Mouse (Mus musculus) forebrain, embryonic 16.5 days (tissue): ENCODE measurements around the gene Defa37. TPM values are rescaled to one million over a fixed set of nuclear protein-coding genes. Genes with fewer than 3 reads are reported as not detected.
"Not testable (repeated sequence)": the region's sequence is repeated elsewhere in the genome, so short reads cannot be mapped to it uniquely, and the experiment has no call there.

ENCODE experiments used
- ATAC-seq: fragments of 200-750 bp; cut with Nextera tagmentation; 2 replicates; pipeline ENCODE4 v1.8.0; 2017; ENCODE audit warnings: mild to moderate bottlenecking, moderate library complexity
- H3K27ac ChIP-seq: fragments of 300-500 bp; sonication (generic); 2 replicates; pipeline ENCODE4 v1.5.1; 2014; ENCODE audit warnings: low read length, control low read depth
- H3K27me3 ChIP-seq: fragments of 300-500 bp; sonication (generic); replicated peaks from 2 replicates; pipeline ENCODE4 v1.6.1; 2014; ENCODE audit warnings: low read length; ENCODE audit not compliant: control insufficient read depth, insufficient read depth
- H3K36me3 ChIP-seq: fragments of 300-500 bp; sonication (generic); 2 replicates; pipeline ENCODE4 v1.6.1; 2014; ENCODE audit not compliant: control insufficient read depth, insufficient read depth
- H3K4me1 ChIP-seq: fragments of 300-500 bp; sonication (generic); replicated peaks from 2 replicates; pipeline ENCODE4 v1.6.1; 2014; ENCODE audit warnings: low read length; ENCODE audit not compliant: control insufficient read depth, insufficient read depth
- H3K4me2 ChIP-seq: fragments of 300-500 bp; sonication (generic); 2 replicates; pipeline ENCODE4 v1.6.1; 2014; ENCODE audit warnings: mild to moderate bottlenecking, low read length, control low read depth
- H3K4me3 ChIP-seq: fragments of 300-500 bp; sonication (generic); replicated peaks from 2 replicates; pipeline ENCODE4 v1.5.1; 2014; ENCODE audit warnings: mild to moderate bottlenecking, low read length, control low read depth
- H3K9ac ChIP-seq: fragments of 300-500 bp; sonication (generic); replicated peaks from 2 replicates; pipeline ENCODE4 v1.6.1; 2014; ENCODE audit warnings: low read depth, low read length, control low read depth
- H3K9me3 ChIP-seq: fragments of 300-500 bp; sonication (generic); 2 replicates; pipeline ENCODE4 v1.6.1; 2016; ENCODE audit warnings: low read length; ENCODE audit not compliant: control insufficient read depth
- WGBS: fragments of 180-500 bp; shearing (Covaris S2); extraction: QIAGEN DNeasy Blood & Tissue Kit; methylation state at CpG from one replicate; pipeline ENCODE4 v1.1.7; 2014; 5-methylcytosine and 5-hydroxymethylcytosine counted together
- polyA plus RNA-seq: library from polyadenylated mRNA; unstranded; fragments of >200 nt; fragmentation: Nextera tagmentation; extraction: Ambion mirVana; gene quantifications from 2 replicates; pipeline ENCODE4 v1.2.1, GENCODE M21; 2015

Gene Defa37
- not detected in 2 replicates for polyA plus RNA-seq

DNA sequence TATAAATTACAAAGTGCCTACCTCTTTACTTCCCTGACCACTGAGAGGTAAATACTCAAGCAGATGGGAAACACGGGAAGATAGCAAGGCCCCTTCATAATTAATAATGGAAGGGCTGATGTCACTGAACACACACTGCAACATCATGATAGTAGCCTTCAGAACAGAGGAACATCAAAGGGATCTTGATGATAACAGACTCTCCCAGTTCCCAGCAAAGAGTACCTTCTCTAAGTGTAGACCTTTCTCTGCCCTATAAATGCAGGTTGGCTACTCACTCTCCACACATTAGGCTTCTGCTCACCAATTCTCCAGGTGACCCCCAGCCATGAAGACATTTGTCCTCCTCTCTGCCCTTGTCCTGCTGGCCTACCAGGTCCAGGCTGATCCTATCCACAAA lies at the start of gene Defa37:
Gene Defa37 (plus strand): TSS at position 301 of the 400 bp plus-strand sequence.
- H3K36me3 ChIP-seq, H3K27ac ChIP-seq, H3K9me3 ChIP-seq, H3K4me3 ChIP-seq, H3K9ac ChIP-seq, ATAC-seq, H3K4me1 ChIP-seq, H3K4me2 ChIP-seq, H3K27me3 ChIP-seq: not testable (repeated sequence)
- WGBS = no CpG with 5 or more reads among the region's 1 CpGs

DNA sequence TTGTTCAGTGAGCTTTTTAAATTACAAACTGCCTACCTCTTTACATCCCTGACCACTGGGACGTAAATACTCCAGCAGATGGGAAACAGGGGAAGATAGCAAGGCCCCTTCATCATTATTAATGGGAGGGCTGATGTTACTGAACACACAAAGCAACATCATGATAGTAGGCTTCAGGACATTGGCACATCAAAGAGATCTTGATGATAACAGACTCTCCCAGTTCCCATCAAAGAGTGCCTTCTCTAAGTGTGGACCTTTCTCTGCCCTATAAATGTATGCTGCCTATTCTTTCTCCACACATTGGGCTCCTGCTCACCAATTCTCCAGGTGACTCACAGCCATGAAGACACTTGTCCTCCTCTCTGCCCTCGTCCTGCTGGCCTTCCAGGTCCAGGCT lies 36.5 kb upstream of the Defa37 start, which contains the start of gene Defa32:
Gene Defa32 (plus strand): TSS at position 301 of the 400 bp plus-strand sequence.
- ATAC-seq, H3K27me3 ChIP-seq, H3K4me2 ChIP-seq, H3K9ac ChIP-seq, H3K4me1 ChIP-seq, H3K4me3 ChIP-seq, H3K27ac ChIP-seq, H3K36me3 ChIP-seq, H3K9me3 ChIP-seq: not testable (repeated sequence)
- WGBS = no CpG with 5 or more reads among the region's 2 CpGs

- WGBS = no CpG with 5 or more reads among the region's 1 CpGs
- ATAC-seq = not testable (repeated sequence)
These were observed 17.5 kb downstream of the Defa37 start, which contains the start of gene Defa28 for GRCm38 (mm10) chr8:21582706-21583105. Gene Defa28, plus strand, starts transcription at chr8:21583006.

DNA sequence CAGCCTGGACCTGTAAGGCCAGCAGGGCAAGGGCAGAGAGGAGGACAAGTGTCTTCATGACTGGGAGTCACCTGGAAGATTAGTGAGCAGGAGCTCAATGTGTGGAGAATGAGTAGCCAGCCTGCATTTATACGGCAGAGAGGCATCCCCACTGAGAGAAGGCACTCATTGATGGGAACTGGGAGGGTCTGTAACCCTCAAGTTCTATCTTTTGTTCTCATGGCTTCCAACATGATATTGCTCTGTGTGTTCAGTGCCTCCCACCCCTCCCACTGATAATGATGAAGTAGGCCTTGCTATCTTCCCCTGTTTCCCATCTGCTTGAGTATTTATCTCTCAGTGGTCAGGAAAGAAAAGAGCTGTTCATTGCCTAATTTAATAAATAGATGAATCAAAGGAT lies 29.2 kb downstream of the Defa37 start, which contains the start of gene Gm7861:
Gene Gm7861 (minus strand): TSS at position 101 of the 400 bp plus-strand sequence.
- H3K9me3 ChIP-seq, ATAC-seq, H3K36me3 ChIP-seq, H3K4me1 ChIP-seq, H3K4me3 ChIP-seq, H3K4me2 ChIP-seq, H3K9ac ChIP-seq, H3K27me3 ChIP-seq, H3K27ac ChIP-seq: not testable (repeated sequence)
- no CpG with 5 or more reads among the region's 1 CpGs for WGBS

More at GRCm38 (mm10) chr8:21582706-21583105, 17.5 kb downstream of the Defa37 start, which contains the start of gene Defa28:
- not testable (repeated sequence) for H3K4me3 ChIP-seq, H3K4me2 ChIP-seq, H3K27me3 ChIP-seq, H3K36me3 ChIP-seq, H3K4me1 ChIP-seq, H3K27ac ChIP-seq, H3K9me3 ChIP-seq, H3K9ac ChIP-seq

Other genes with a start within 250 kb of the Defa37 start
- not detected in 2 replicates for gene Defa27, start 249.8 kb upstream of the Defa37 start, polyA plus RNA-seq
- gene Defa29, start 238.4 kb upstream of the Defa37 start, polyA plus RNA-seq = not detected in 2 replicates
- gene Defa2, start 186.9 kb upstream of the Defa37 start, polyA plus RNA-seq = not detected in 2 replicates
- not detected in 2 replicates for gene Defa33, start 173.6 kb upstream of the Defa37 start, polyA plus RNA-seq
- gene Defa36, start 138.0 kb upstream of the Defa37 start, polyA plus RNA-seq = not detected in 2 replicates
- not detected in 2 replicates for gene Gm7849, start 108.8 kb upstream of the Defa37 start, polyA plus RNA-seq
- gene Defa20, start 56.1 kb upstream of the Defa37 start, polyA plus RNA-seq = not detected in 2 replicates
- not detected in 2 replicates for gene Defa32, start 36.4 kb upstream of the Defa37 start, polyA plus RNA-seq
- not detected in 2 replicates for gene Defa28, start 17.6 kb downstream of the Defa37 start, polyA plus RNA-seq
- gene Gm7861, start 29.1 kb downstream of the Defa37 start, polyA plus RNA-seq = not detected in 2 replicates
- gene Defa26, start 52.8 kb downstream of the Defa37 start, polyA plus RNA-seq = not detected in 2 replicates
- gene Defa17, start 90.4 kb downstream of the Defa37 start, polyA plus RNA-seq = not detected in 2 replicates
- gene Defa34, start 100.4 kb downstream of the Defa37 start, polyA plus RNA-seq = not detected in 2 replicates
- not detected in 2 replicates for gene AY761184, start 138.3 kb downstream of the Defa37 start, polyA plus RNA-seq
- gene Defa24, start 169.1 kb downstream of the Defa37 start, polyA plus RNA-seq = not detected in 2 replicates